Mouse (Mus musculus) stomach, embryonic 16.5 days (tissue): Measurements from ENCODE around the gene R3hdm2. TPM values are rescaled to one million over a fixed set of nuclear protein-coding genes. Genes with fewer than 3 reads are reported as not detected.

Source experiments
- ATAC-seq: fragments of 200-750 bp; cut with Nextera tagmentation; 2 replicates; pipeline ENCODE4 v1.8.0; 2017; ENCODE audit warnings: moderate number of reproducible peaks, moderate TSS enrichment; ENCODE audit not compliant: insufficient read depth, low FRiP score
- H3K27ac ChIP-seq: fragments of 300-500 bp; sonication (generic); 2 replicates; pipeline ENCODE4 v1.5.1; 2014; ENCODE audit warnings: low read length
- H3K27me3 ChIP-seq: fragments of 300-500 bp; sonication (generic); 2 replicates; pipeline ENCODE4 v1.6.1; 2014; ENCODE audit warnings: low read length, control low read depth, mixed read lengths; ENCODE audit not compliant: control insufficient read depth, insufficient read depth
- H3K36me3 ChIP-seq: fragments of 300-500 bp; sonication (generic); 2 replicates; pipeline ENCODE4 v1.6.1; 2014; ENCODE audit warnings: low read length; ENCODE audit not compliant: control insufficient read depth, insufficient read depth
- H3K4me1 ChIP-seq: fragments of 300-500 bp; sonication (generic); 2 replicates; pipeline ENCODE4 v1.6.1; 2014; ENCODE audit warnings: low read length, control low read depth, mixed read lengths; ENCODE audit not compliant: control insufficient read depth, insufficient read depth
- H3K4me2 ChIP-seq: fragments of 300-500 bp; sonication (generic); 2 replicates; pipeline ENCODE4 v1.6.1; 2014; ENCODE audit warnings: low read depth, low read length, mixed read lengths
- H3K4me3 ChIP-seq: fragments of 300-500 bp; sonication (generic); replicated peaks from 2 replicates; pipeline ENCODE4 v1.5.1; 2014; ENCODE audit warnings: mild to moderate bottlenecking, low read length
- H3K9ac ChIP-seq: fragments of 300-500 bp; sonication (generic); 2 replicates; pipeline ENCODE4 v1.6.1; 2014; ENCODE audit warnings: low read length
- H3K9me3 ChIP-seq: fragments of 300-500 bp; sonication (generic); replicated peaks from 2 replicates; pipeline ENCODE4 v1.6.1; 2016; ENCODE audit warnings: low read length, control low read depth; ENCODE audit not compliant: control insufficient read depth
- WGBS: fragments of 180-500 bp; shearing (Covaris S2); extraction: QIAGEN DNeasy Blood & Tissue Kit; methylation state at CpG from one replicate; pipeline ENCODE4 v1.1.7; 2014; 5-methylcytosine and 5-hydroxymethylcytosine counted together
- polyA plus RNA-seq: library from polyadenylated mRNA; unstranded; fragments of >200 nt; fragmentation: Nextera tagmentation; extraction: Ambion mirVana; gene quantifications from 2 replicates; pipeline ENCODE4 v1.2.1, GENCODE M21; 2015

The R3hdm2 gene
- polyA plus RNA-seq, 1 experiment from 2014 or later, result 22.5 TPM

DNA sequence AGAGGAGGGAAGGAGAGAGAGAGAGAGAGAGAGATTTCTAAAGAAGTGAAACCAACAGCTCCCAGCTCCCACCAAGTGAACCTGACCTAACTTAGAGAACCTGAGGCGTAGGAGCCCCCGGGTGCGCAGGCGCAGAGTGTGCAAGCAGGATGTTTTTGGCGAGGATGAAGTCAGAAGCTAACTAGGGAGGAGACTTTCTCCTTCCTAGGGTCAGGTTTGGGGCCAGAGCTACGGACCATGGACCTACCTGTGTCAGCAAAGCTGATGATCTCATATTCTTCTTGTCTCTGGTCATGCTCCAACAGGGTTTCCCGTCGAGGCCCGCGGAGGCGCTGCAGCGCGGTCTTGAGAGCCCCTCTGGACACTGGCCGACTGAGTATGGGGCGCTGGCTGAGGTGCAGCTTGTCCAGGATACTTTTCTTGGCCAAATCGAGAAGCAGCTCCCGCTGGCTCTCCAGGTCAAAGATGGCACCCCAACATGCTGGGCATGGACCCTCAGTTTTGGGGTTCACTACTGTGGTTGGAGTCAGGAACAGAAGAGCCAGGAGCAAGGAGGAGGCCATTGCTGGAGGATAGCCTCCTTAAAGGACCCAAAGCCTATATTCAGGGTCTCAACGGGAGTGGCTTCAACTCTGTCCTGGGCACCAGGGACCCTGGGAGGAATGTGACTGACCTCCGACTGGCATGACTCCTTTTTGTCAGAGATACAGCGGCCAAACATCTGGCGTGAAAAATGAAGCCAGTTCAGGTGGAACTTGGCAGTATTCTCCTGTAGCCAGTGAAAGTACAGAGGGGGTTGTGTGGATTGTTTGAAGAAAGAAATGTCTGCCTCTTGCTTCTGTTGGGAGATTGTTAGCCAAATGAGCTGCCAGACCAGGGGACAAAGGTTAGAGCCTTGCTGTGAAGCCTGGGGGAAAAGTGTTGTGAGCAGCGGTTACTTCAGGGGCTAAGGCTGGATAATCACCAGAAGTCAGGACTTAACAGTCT, 10.0 kb upstream of the R3hdm2 start, which contains the start of gene Inhbc:
Inhbc (minus strand) TSS at position 598 of the 987 bp plus-strand sequence.
- Histone ChIP-seq H3K36me3 (no peaks in the 10 kb centered on the region), H3K9me3 (no peaks in the 10 kb centered on the region), H3K4me1 (no peaks in the 10 kb centered on the region), H3K4me2 (no peak within 1 kb of the TSS), H3K4me3 (no peak within 1 kb of the TSS), H3K27me3 (no peaks in the 10 kb centered on the region), H3K27ac (no peak within 1 kb of the TSS), H3K9ac (no peak within 1 kb of the TSS)
- WGBS, result 66% methylated on average over 22 of the region's 22 CpGs
- no peak for ATAC-seq

DNA sequence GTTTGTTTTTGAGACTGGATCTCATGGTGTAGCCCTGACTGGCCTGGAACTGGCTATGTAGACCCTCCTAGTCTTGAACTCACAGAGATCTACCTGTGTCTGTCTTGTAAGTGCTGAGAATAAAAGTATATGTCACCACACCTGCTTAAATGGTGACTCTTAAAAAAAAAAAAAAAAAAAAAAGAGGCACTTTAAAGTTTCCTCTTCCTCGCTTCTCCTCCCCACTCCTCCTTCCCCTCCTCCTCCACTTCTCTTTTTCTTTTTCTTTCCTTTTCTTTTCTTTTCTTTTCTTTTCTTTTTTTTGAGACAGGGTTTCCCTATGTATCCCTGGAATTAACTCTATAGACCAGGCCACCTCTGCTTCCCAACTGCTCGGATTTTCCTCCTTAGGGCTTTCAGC, 9.1 kb upstream of the R3hdm2 start:
- H3K9me3 ChIP-seq, result no peaks in the 10 kb centered on the region
- H3K4me3 ChIP-seq, result no peak overlapping the region
- no peak for ATAC-seq
- H3K36me3 ChIP-seq, result no peaks in the 10 kb centered on the region
- no peak overlapping the region for H3K9ac ChIP-seq
- H3K4me1 ChIP-seq, result no peaks in the 10 kb centered on the region
- H3K27ac ChIP-seq, result no peak overlapping the region
- WGBS, result 82% methylated on average over 2 of the region's 2 CpGs
- H3K4me2 ChIP-seq, result no peak overlapping the region
- H3K27me3 ChIP-seq, result no peaks in the 10 kb centered on the region

DNA sequence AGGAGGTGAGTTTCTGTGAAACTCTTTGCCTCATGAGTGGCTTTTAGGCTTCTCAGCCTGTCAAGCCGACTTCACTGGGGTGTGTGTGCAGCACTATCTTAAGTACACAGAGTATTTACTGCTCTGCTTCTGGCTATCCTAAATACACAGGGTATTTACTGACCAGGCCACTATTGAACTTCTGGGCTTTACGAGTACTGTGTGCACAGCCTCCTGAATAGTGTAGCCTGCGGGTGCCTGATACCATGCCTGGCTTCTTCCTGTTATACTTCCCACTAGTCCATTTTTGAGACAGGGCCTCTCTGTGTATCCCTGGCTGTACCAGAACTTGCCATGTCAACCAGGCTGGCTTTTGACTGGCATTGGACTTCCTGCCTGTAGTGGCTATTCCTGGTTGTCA, 2.4 kb upstream of the R3hdm2 start:
- 55% methylated on average over 3 of the region's 3 CpGs for WGBS
- peak; percentile 27; the same call in 1 of the 2 replicates for ATAC-seq
- Histone ChIP-seq H3K27ac (peak overlapping the region; percentile 18; the same call in 1 of the 2 replicates), H3K4me1 (peaks cover 7% of the 10 kb centered on the region; the same call in 1 of the 2 replicates), H3K4me3 (no peak overlapping the region), H3K9ac (no peak overlapping the region), H3K36me3 (no peaks in the 10 kb centered on the region), H3K27me3 (no peaks in the 10 kb centered on the region), H3K9me3 (no peaks in the 10 kb centered on the region), H3K4me2 (no peak overlapping the region)

DNA sequence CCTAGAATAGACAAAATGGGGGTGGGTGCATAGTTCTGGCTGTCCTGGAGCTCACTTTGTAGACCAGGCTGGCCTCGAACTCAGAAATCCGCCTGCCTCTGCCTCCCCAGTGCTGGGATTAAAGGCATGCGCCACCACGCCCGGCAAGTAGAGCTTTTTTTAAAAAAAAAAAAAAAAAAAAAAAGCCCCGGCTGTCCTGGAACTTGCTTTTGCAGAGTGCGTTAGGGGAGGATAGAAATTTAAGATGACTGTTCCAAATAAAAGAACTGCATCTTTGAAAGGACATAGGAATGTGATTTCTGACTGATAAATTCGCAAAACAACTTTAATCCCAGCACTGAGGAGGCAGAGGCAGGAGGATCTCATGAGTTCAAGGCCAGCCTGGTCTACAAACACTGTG, 473 bp upstream of the R3hdm2 start:
- 87% methylated on average over 8 of the region's 8 CpGs for WGBS
- Histone ChIP-seq H3K9me3 (no peaks in the 10 kb centered on the region), H3K4me3 (peak overlapping the region; percentile 67), H3K36me3 (no peaks in the 10 kb centered on the region), H3K4me2 (peak overlapping the region; percentile 59), H3K27ac (no peak overlapping the region; the same call in 1 of the 2 replicates), H3K4me1 (peaks cover 7% of the 10 kb centered on the region; the same call in 1 of the 2 replicates), H3K27me3 (no peaks in the 10 kb centered on the region), H3K9ac (peak overlapping the region; percentile 95)
- no peak for ATAC-seq

DNA sequence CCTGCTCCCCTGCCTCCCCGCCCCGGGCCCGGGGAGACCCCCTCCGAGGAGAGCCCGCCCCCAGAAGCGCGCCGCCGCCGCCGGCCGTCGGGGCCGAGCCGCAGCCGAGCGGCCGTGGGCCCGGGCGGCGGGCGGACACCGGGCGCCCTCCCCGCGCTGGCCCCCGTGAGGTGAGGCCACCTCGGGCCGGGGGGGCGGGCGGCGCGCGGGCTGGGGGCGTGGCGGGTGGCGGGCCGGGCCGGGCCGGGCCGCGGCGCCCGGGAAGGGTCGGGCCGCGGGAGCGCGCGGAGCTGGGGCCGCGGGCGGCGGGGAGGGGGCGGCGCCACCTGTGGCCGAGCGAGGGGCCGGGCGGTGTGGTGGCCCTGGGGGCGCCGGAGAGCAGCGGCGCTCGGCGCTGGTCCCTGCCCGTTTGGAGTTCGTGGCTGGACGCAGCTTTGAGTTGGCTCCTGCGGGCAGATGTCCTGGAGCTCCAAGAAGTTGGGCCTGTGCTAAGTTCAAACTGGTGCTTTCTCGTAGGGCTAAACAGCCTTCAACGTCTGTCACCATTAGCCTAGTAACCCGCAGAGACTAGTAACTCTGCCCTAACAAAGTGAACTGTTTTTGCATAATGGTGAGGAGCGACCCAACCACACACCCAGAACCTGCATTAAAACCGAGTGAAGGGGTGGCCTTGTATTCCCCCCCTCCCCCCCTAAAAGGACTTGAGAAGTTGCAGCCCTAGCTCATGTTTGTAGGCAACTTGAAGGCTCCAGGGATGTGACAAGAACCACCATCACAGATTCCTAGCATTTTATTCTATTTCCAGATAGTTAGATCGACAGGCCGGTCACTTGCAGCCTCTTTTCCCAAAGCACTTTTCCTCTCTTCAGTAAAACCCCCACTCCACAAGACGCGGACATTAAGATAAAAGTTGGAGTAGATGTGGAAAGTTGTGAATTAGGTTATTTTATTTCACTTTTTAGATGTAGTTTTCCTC, 928 bp downstream of the R3hdm2 start:
- WGBS, result 2% methylated on average over 44 of the region's 79 CpGs
- H3K4me1 ChIP-seq, result peaks cover 7% of the 10 kb centered on the region; the same call in 1 of the 2 replicates
- peak overlapping the region; percentile 95 for H3K9ac ChIP-seq
- no peaks in the 10 kb centered on the region for H3K9me3 ChIP-seq
- peak overlapping the region; percentile 67 for H3K4me3 ChIP-seq
- no peaks in the 10 kb centered on the region for H3K27me3 ChIP-seq
- peak; percentile 78 for ATAC-seq
- peak overlapping the region; percentile 64 for H3K4me2 ChIP-seq
- peak overlapping the region; percentile 91 for H3K27ac ChIP-seq
- no peaks in the 10 kb centered on the region for H3K36me3 ChIP-seq

DNA sequence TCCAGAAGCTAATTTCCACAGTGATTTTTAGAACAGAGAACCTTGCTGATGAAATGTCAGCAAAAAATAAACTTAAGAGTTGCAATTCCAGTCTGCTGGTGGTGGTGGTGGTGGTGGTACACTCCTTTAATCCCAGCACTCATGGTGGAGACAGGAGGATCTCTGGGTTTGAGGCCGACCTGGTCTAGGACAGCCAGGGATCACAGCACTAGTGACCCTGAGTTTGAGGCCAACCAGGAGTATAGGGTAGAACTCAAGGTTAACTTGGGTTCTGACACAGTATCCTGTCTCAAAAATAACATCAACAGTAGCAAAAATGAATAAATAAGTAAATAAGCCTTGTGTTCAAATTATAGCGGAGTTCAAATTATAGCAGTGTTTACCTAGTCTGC, 1.6 kb downstream of the R3hdm2 start:
- Histone ChIP-seq H3K27ac (peak overlapping the region; percentile 91), H3K27me3 (no peaks in the 10 kb centered on the region), H3K36me3 (no peaks in the 10 kb centered on the region), H3K9me3 (no peaks in the 10 kb centered on the region), H3K4me3 (peak overlapping the region; percentile 67), H3K9ac (peak overlapping the region; percentile 95), H3K4me1 (peaks cover 7% of the 10 kb centered on the region; the same call in 1 of the 2 replicates), H3K4me2 (peak overlapping the region; percentile 64)
- no peak for ATAC-seq
- WGBS, result 47% methylated on average over 2 of the region's 2 CpGs

DNA sequence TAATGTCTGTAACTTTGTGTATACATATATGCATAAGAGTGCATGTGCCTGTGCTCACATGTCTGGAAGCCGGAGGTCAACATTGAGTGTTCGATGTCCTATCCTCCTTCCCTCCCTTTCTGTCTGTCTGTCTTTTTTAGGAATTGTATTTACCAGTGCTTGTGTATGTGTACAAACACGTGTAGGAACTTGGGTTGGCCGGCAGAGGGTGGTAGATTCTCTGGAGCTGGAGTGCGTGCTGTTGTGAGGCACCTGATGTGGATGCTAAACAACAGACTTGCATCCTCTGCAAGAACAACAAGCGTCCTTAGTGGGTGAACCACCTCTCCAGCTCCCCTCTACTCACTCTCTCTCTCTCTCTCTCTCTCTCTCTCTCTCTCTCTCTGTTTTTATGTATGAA, 11.6 kb downstream of the R3hdm2 start:
- H3K9me3 ChIP-seq, result no peaks in the 10 kb centered on the region
- no peak overlapping the region for H3K9ac ChIP-seq
- H3K4me1 ChIP-seq, result no peaks in the 10 kb centered on the region
- H3K4me2 ChIP-seq, result no peak overlapping the region
- no peak for ATAC-seq
- no peak overlapping the region for H3K27ac ChIP-seq
- no peaks in the 10 kb centered on the region for H3K27me3 ChIP-seq
- 82% methylated on average over 6 of the region's 6 CpGs for WGBS
- H3K4me3 ChIP-seq, result no peak overlapping the region
- H3K36me3 ChIP-seq, result no peaks in the 10 kb centered on the region

DNA sequence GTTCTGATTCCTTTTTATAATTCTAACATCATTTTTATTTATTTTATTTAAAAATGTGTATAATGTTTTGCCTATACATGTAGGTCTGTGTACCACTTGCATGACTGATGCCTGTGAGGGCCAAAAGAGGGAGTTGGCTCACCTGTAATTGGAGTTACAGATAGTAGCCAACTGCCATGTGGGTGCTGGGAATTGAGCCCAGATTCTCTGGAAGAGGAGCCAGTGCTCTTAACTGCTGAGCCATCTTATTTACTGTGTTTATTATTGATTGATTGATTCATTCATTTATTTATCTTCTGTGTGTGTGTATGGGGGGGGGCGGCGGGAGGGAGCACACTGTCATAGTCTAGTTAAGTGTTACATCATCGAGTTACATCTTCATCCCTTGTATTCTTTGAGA, 24.6 kb downstream of the R3hdm2 start:
- WGBS, result 94% methylated on average over 3 of the region's 3 CpGs
- H3K9ac ChIP-seq, result no peak overlapping the region
- H3K4me1 ChIP-seq, result no peaks in the 10 kb centered on the region
- H3K9me3 ChIP-seq, result no peaks in the 10 kb centered on the region
- peaks cover 15% of the 10 kb centered on the region for H3K36me3 ChIP-seq
- H3K27me3 ChIP-seq, result no peaks in the 10 kb centered on the region
- no peak overlapping the region for H3K4me2 ChIP-seq
- H3K27ac ChIP-seq, result no peak overlapping the region
- H3K4me3 ChIP-seq, result no peak overlapping the region
- ATAC-seq, result no peak
